Comparison of ENCODE assay signal across 9 mouse cellular contexts in genomic region chr11:120697741-120698140, GRCm38 (mm10). TPM values are rescaled to one million over a fixed set of nuclear protein-coding genes. Genes with fewer than 3 reads are reported as not detected.
A peak's percentile ranks its signal among the peaks of the same experiment; 100 is the strongest.
DNase-seq lines count a peak whose midpoint lies in the region; ATAC-seq and TF ChIP-seq lines count a peak whose summit lies in the region.
"Had no signal": no experiment of that assay in that cellular context is flagged by ENCODE, and none has a peak within 500 bp of the region (broad histone marks: within the 10 kb centered on the region; RNA-seq: fewer than 3 reads in every experiment).

No protein-coding gene starts in this region.

- POLR2A ChIA-PET in Patski (lab: Charles Lee) = interaction anchor here (1.3 to 4.0 kb wide), 2 partner anchors 13 to 24 kb away, joined by 3 to 12 read pairs; partner anchors contain the start of gene Aspscr1

- no peak overlapping the region for H3K4me2 ChIP-seq in hindbrain, embryonic 14.5 days (replicated peaks)
- no peak overlapping the region for H3K4me2 ChIP-seq in limb, embryonic 11.5 days (ENCODE audit: low read depth, severe bottlenecking)
- H3K4me2 ChIP-seq: hindbrain, embryonic 15.5 days had no signal

- TF ChIP-seq CTCF in Patski (IDR thresholded peaks at IDR 0.05) = no peak

- no peak overlapping the region for H3K9ac ChIP-seq in hindbrain, embryonic 14.5 days
- no peak overlapping the region; the same call in 1 of the 2 replicates for H3K9ac ChIP-seq in limb, embryonic 11.5 days (ENCODE audit: low read length)
- H3K9ac ChIP-seq: hindbrain, embryonic 15.5 days had no signal

- no peaks in the 10 kb centered on the region; the same call in 1 of the 2 replicates for H3K9me3 ChIP-seq in hindbrain, embryonic 10.5 days
- H3K9me3 ChIP-seq in hindbrain, embryonic 14.5 days (ENCODE audit: control insufficient read depth, low read length) = no peaks in the 10 kb centered on the region
- H3K9me3 ChIP-seq in limb, embryonic 11.5 days (ENCODE audit: control insufficient read depth, low read length) = no peaks in the 10 kb centered on the region
- H3K9me3 ChIP-seq: hindbrain, embryonic 15.5 days had no signal

- in situ Hi-C loops in Patski (cut with MboI; ENCODE audit: low pct_unique_long_range_greater_than_20kb) = no loop called here

- no peak for DNase-seq in hindbrain, embryonic 10.5 days (ENCODE audit: low spot score)
- no peak for DNase-seq in hindbrain, embryonic 14.5 days (ENCODE audit: low spot score)
- DNase-seq in Patski (ENCODE audit: low read depth, low spot score) = peak; percentile 93
- DNase-seq in heart, adult 11 months = peak; percentile 98
- DNase-seq in limb, embryonic 11.5 days (ENCODE audit: low spot score) = no peak
- no peak for DNase-seq in spleen, postnatal 4 days (ENCODE audit: low spot score in 2 of 2)
- no peak for DNase-seq in cerebellum, adult 11 months
- DNase-seq in urinary bladder, adult 2 months (ENCODE audit: low spot score) = no peak

- peaks cover 50% of the 10 kb centered on the region for H3K4me1 ChIP-seq in hindbrain, embryonic 10.5 days (replicated peaks)
- no peaks in the 10 kb centered on the region; the same call in 1 of the 2 replicates for H3K4me1 ChIP-seq in hindbrain, embryonic 14.5 days (replicated peaks; ENCODE audit: control insufficient read depth, insufficient read depth, low read length)
- peaks cover 31% of the 10 kb centered on the region for H3K4me1 ChIP-seq in limb, embryonic 11.5 days (ENCODE audit: control insufficient read depth, insufficient read depth, low read length)
- H3K4me1 ChIP-seq: hindbrain, embryonic 15.5 days had no signal

- H3K27ac ChIP-seq in hindbrain, embryonic 10.5 days = 0 out of 2 replicates have a peak overlapping the region, but pooled peaks have one; percentile 40
- H3K27ac ChIP-seq in hindbrain, embryonic 14.5 days = no peak overlapping the region
- H3K27ac ChIP-seq in limb, embryonic 11.5 days (replicated peaks; ENCODE audit: low read depth, low read length) = peak overlapping the region; percentile 45
- H3K27ac ChIP-seq: hindbrain, embryonic 15.5 days had no signal

- CTCF ChIA-PET in Patski (lab: Charles Lee) = interaction anchor here (0.8 to 1.9 kb wide), 9 partner anchors 9 to 79 kb away, joined by 3 to 6 read pairs (median 4); partner anchors contain the start of gene Aspscr1

- no peak for ATAC-seq in hindbrain, embryonic 14.5 days (ENCODE audit: low FRiP score)
- peak; percentile 87 for ATAC-seq in Patski
- ATAC-seq in limb, embryonic 11.5 days (ENCODE audit: insufficient number of reproducible peaks, low FRiP score, low TSS enrichment, low read depth) = no peak

- WGBS in hindbrain, embryonic 10.5 days = 65% methylated on average over 10 of the region's 10 CpGs
- 68% methylated on average over 10 of the region's 10 CpGs for WGBS in hindbrain, embryonic 14.5 days
- WGBS in limb, embryonic 11.5 days = 35% methylated on average over 10 of the region's 10 CpGs

- no peaks in the 10 kb centered on the region for H3K27me3 ChIP-seq in hindbrain, embryonic 10.5 days (ENCODE audit: insufficient read depth, poor library complexity, severe bottlenecking)
- H3K27me3 ChIP-seq in hindbrain, embryonic 14.5 days (ENCODE audit: control insufficient read depth, insufficient read depth, low read length) = no peaks in the 10 kb centered on the region
- H3K27me3 ChIP-seq in Patski = no peaks in the 10 kb centered on the region
- H3K27me3 ChIP-seq in limb, embryonic 11.5 days (ENCODE audit: control insufficient read depth, insufficient read depth, low read length) = no peaks in the 10 kb centered on the region
- H3K27me3 ChIP-seq: hindbrain, embryonic 15.5 days had no signal

- peaks cover 96% of the 10 kb centered on the region for H3K36me3 ChIP-seq in hindbrain, embryonic 10.5 days
- peaks cover 45% of the 10 kb centered on the region for H3K36me3 ChIP-seq in hindbrain, embryonic 14.5 days (replicated peaks; ENCODE audit: control insufficient read depth, insufficient read depth)
- H3K36me3 ChIP-seq in limb, embryonic 11.5 days (ENCODE audit: control insufficient read depth, insufficient read depth, low read length) = peaks cover 14% of the 10 kb centered on the region; the same call in 1 of the 2 replicates

- H3K4me3 ChIP-seq in hindbrain, embryonic 10.5 days = no peak overlapping the region
- no peak overlapping the region for H3K4me3 ChIP-seq in hindbrain, embryonic 14.5 days (replicated peaks; ENCODE audit: low read length)
- H3K4me3 ChIP-seq in limb, embryonic 11.5 days (ENCODE audit: low read depth, low read length) = no peak overlapping the region
- H3K4me3 ChIP-seq: hindbrain, embryonic 15.5 days had no signal

RNA-seq across cellular contexts. Expression of gene Cenpx, which starts 15.8 kb away (rescaled TPM):
- polyA plus RNA-seq in hindbrain, embryonic 10.5 days (2016; fragmentation: Nextera tagmentation; extraction: Ambion mirVana) = 129 and 137 TPM in 2 replicates
- 95.7 and 106 TPM in 2 replicates for polyA plus RNA-seq in hindbrain, embryonic 14.5 days (2014; fragmentation: Nextera tagmentation; extraction: Ambion mirVana)
- polyA plus RNA-seq in Patski (2021) = 21.7 TPM
- 126 and 127 TPM in 2 replicates for polyA plus RNA-seq in limb, embryonic 11.5 days (2014; fragmentation: Nextera tagmentation; extraction: Ambion mirVana)
- polyA plus RNA-seq in urinary bladder, adult 2 months (2012; rRNA removed) = 62.3 and 76.0 TPM in 2 replicates

RNA-seq across cellular contexts. Expression of gene Lrrc45, which starts 16.0 kb away (rescaled TPM):
- 55.8 and 57.7 TPM in 2 replicates for polyA plus RNA-seq in hindbrain, embryonic 10.5 days (2016; fragmentation: Nextera tagmentation; extraction: Ambion mirVana)
- polyA plus RNA-seq in hindbrain, embryonic 14.5 days (2014; fragmentation: Nextera tagmentation; extraction: Ambion mirVana) = 52.7 and 56.5 TPM in 2 replicates
- 50.6 TPM for polyA plus RNA-seq in Patski (2021)
- polyA plus RNA-seq in limb, embryonic 11.5 days (2014; fragmentation: Nextera tagmentation; extraction: Ambion mirVana) = 44.3 and 47.8 TPM in 2 replicates
- polyA plus RNA-seq in urinary bladder, adult 2 months (2012; rRNA removed) = 54.6 and 66.6 TPM in 2 replicates

RNA-seq across cellular contexts. Expression of gene Rac3, which starts 23.5 kb away (rescaled TPM):
- polyA plus RNA-seq in hindbrain, embryonic 10.5 days (2016; fragmentation: Nextera tagmentation; extraction: Ambion mirVana) = 31.0 and 58.2 TPM in 2 replicates
- polyA plus RNA-seq in hindbrain, embryonic 14.5 days (2014; fragmentation: Nextera tagmentation; extraction: Ambion mirVana) = 124 and 134 TPM in 2 replicates
- polyA plus RNA-seq in Patski (2021) = 10.0 TPM
- polyA plus RNA-seq in limb, embryonic 11.5 days (2014; fragmentation: Nextera tagmentation; extraction: Ambion mirVana) = 7.4 and 12.8 TPM in 2 replicates
- 14.6 and 17.4 TPM in 2 replicates for polyA plus RNA-seq in urinary bladder, adult 2 months (2012; rRNA removed)

RNA-seq across cellular contexts. Expression of gene Aspscr1, which starts 25.0 kb away (rescaled TPM):
- polyA plus RNA-seq in hindbrain, embryonic 10.5 days (2016; fragmentation: Nextera tagmentation; extraction: Ambion mirVana) = 147 and 178 TPM in 2 replicates
- 123 and 136 TPM in 2 replicates for polyA plus RNA-seq in hindbrain, embryonic 14.5 days (2014; fragmentation: Nextera tagmentation; extraction: Ambion mirVana)
- 54.9 TPM for polyA plus RNA-seq in Patski (2021)
- polyA plus RNA-seq in limb, embryonic 11.5 days (2014; fragmentation: Nextera tagmentation; extraction: Ambion mirVana) = 122 and 128 TPM in 2 replicates
- 50.8 and 52.2 TPM in 2 replicates for polyA plus RNA-seq in urinary bladder, adult 2 months (2012; rRNA removed)

RNA-seq across cellular contexts. Expression of gene Dcxr, which starts 29.3 kb away (rescaled TPM):
- 17.9 and 19.8 TPM in 2 replicates for polyA plus RNA-seq in hindbrain, embryonic 10.5 days (2016; fragmentation: Nextera tagmentation; extraction: Ambion mirVana)
- polyA plus RNA-seq in hindbrain, embryonic 14.5 days (2014; fragmentation: Nextera tagmentation; extraction: Ambion mirVana) = 9.0 and 13.7 TPM in 2 replicates
- 17.2 TPM for polyA plus RNA-seq in Patski (2021)
- polyA plus RNA-seq in limb, embryonic 11.5 days (2014; fragmentation: Nextera tagmentation; extraction: Ambion mirVana) = 12.4 and 16.5 TPM in 2 replicates
- 58.1 and 60.6 TPM in 2 replicates for polyA plus RNA-seq in urinary bladder, adult 2 months (2012; rRNA removed)

Comparison
In these comparisons a context has a peak if more than half of its experiments do, and no peak if none do; other contexts are left out.
1. DNase-seq: peak in Patski (single experiment) and heart, adult 11 months (single experiment); none in hindbrain, embryonic 10.5 days (single experiment), hindbrain, embryonic 14.5 days (single experiment), limb, embryonic 11.5 days (single experiment), spleen, postnatal 4 days (0 of 2), cerebellum, adult 11 months (single experiment) and urinary bladder, adult 2 months (single experiment).